Mouse (Mus musculus): Measurements from ENCODE around the gene St6galnac3. TPM values are rescaled to one million over a fixed set of nuclear protein-coding genes. Genes with fewer than 3 reads are reported as not detected.

The St6galnac3 gene
- polyA plus RNA-seq, 1 experiment from 2014 or later = 23.2 TPM

DNA sequence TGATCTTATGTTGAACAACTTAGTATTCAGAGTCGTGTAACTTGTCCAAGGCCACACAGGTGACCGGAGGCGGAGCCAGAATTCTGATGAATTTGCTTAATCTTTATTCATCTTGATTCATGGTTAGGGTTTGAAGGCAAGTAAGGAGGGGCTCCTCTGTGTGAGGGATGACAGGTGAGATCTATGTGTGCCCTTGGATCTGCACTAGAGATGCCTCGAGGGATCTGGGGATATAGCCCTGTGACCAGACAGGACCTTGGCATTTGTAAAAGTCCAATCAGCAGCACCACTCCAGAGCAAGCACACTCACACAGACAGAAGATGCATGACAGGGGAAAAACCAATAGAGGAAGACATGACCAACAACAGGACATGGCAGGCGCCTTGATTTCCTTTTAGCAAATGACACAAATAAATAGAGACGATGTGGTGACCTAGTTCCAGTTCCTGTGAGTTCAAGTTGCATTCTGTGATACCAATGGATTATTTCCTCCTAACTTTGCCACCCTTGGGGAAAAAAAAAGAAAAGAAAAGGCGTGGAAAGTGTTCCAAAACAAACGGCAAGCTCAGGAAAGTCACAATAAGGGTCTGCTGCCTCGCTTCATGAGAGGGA, 1.4 kb downstream of the St6galnac3 start:
- Histone ChIP-seq H3K4me2 (ENCODE audit: low read length) (peak overlapping the region; percentile 86), H3K4me3 (ENCODE audit: low read depth, low read length) (no peak overlapping the region), H3K27ac (ENCODE audit: low read depth, low read length) (no peak overlapping the region), H3K9me3 (replicated peaks; ENCODE audit: control insufficient read depth, low read length) (no peaks in the 10 kb centered on the region), H3K27me3 (replicated peaks; ENCODE audit: control insufficient read depth, insufficient read depth, low read length) (no peaks in the 10 kb centered on the region), H3K9ac (ENCODE audit: low read length) (no peak overlapping the region), H3K4me1 (ENCODE audit: control insufficient read depth, insufficient read depth, low read length) (peaks cover 12% of the 10 kb centered on the region), H3K36me3 (ENCODE audit: control insufficient read depth, insufficient read depth, low read length) (no peaks in the 10 kb centered on the region)
- WGBS = 84% methylated on average over 9 of the region's 9 CpGs
- ATAC-seq = no peak
- DNase-seq (ENCODE audit: low spot score) = no peak

- no peaks in the 10 kb centered on the region for H3K27me3 ChIP-seq (replicated peaks; ENCODE audit: control insufficient read depth, insufficient read depth, low read length)
- no peaks in the 10 kb centered on the region for H3K36me3 ChIP-seq (ENCODE audit: control insufficient read depth, insufficient read depth, low read length)
- no peak overlapping the region for H3K4me3 ChIP-seq (ENCODE audit: low read depth, low read length)
- WGBS = 81% methylated on average over 16 of the region's 16 CpGs
- no peak overlapping the region for H3K27ac ChIP-seq (ENCODE audit: low read depth, low read length)
- peaks cover 12% of the 10 kb centered on the region for H3K4me1 ChIP-seq (ENCODE audit: control insufficient read depth, insufficient read depth, low read length)
- H3K4me2 ChIP-seq (ENCODE audit: low read length) = no peak overlapping the region
- DNase-seq (ENCODE audit: low spot score) (no peak), ATAC-seq (no peak)
- H3K9me3 ChIP-seq (replicated peaks; ENCODE audit: control insufficient read depth, low read length) = no peaks in the 10 kb centered on the region
- no peak overlapping the region for H3K9ac ChIP-seq (ENCODE audit: low read length)
These were observed 3.4 kb downstream of the St6galnac3 start for GRCm38 (mm10) chr3:153721525-153721924.

DNA sequence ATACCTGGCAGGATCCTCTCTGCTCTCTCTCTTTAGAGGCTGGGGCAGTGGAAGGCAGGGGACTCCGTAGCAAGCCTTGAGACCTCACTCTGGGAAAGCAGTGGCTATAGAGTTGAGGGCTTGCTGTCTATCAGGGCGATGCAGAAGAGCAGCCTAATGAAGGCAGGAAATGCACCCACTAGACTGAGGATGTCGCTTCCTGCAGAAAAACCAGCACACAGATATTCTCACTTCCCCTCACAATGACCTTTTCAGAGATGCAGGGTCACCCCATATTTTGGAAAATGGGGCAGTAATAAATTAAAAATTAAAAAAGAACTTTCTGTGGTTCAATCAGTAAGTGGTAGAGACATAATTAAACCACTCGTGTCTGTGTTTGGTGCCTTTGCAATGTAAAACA, 4.1 kb downstream of the St6galnac3 start:
- DNase-seq (ENCODE audit: low spot score) = no peak

GRCm38 (mm10) chr3:153720296-153720695, 4.7 kb downstream of the St6galnac3 start:
- no peak for DNase-seq (ENCODE audit: low spot score)
- Histone ChIP-seq H3K27me3 (replicated peaks; ENCODE audit: control insufficient read depth, insufficient read depth, low read length) (no peaks in the 10 kb centered on the region), H3K9me3 (replicated peaks; ENCODE audit: control insufficient read depth, low read length) (no peaks in the 10 kb centered on the region), H3K27ac (ENCODE audit: low read depth, low read length) (no peak overlapping the region), H3K36me3 (ENCODE audit: control insufficient read depth, insufficient read depth, low read length) (no peaks in the 10 kb centered on the region), H3K4me1 (ENCODE audit: control insufficient read depth, insufficient read depth, low read length) (peaks cover 12% of the 10 kb centered on the region), H3K4me2 (ENCODE audit: low read length) (no peak overlapping the region), H3K4me3 (ENCODE audit: low read depth, low read length) (no peak overlapping the region), H3K9ac (ENCODE audit: low read length) (no peak overlapping the region)
- WGBS = 62% methylated on average over 3 of the region's 3 CpGs
- ATAC-seq = no peak

More for the DNA sequence above, 4.1 kb downstream of the St6galnac3 start:
- no peak for ATAC-seq
- H3K4me1 ChIP-seq (ENCODE audit: control insufficient read depth, insufficient read depth, low read length) = peaks cover 12% of the 10 kb centered on the region
- no peak overlapping the region for H3K27ac ChIP-seq (ENCODE audit: low read depth, low read length)
- no peaks in the 10 kb centered on the region for H3K36me3 ChIP-seq (ENCODE audit: control insufficient read depth, insufficient read depth, low read length)
- H3K9me3 ChIP-seq (replicated peaks; ENCODE audit: control insufficient read depth, low read length) = no peaks in the 10 kb centered on the region
- H3K27me3 ChIP-seq (replicated peaks; ENCODE audit: control insufficient read depth, insufficient read depth, low read length) = no peaks in the 10 kb centered on the region
- no peak overlapping the region for H3K9ac ChIP-seq (ENCODE audit: low read length)
- WGBS = 91% methylated on average over 4 of the region's 4 CpGs
- no peak overlapping the region for H3K4me2 ChIP-seq (ENCODE audit: low read length)
- no peak overlapping the region for H3K4me3 ChIP-seq (ENCODE audit: low read depth, low read length)

DNA sequence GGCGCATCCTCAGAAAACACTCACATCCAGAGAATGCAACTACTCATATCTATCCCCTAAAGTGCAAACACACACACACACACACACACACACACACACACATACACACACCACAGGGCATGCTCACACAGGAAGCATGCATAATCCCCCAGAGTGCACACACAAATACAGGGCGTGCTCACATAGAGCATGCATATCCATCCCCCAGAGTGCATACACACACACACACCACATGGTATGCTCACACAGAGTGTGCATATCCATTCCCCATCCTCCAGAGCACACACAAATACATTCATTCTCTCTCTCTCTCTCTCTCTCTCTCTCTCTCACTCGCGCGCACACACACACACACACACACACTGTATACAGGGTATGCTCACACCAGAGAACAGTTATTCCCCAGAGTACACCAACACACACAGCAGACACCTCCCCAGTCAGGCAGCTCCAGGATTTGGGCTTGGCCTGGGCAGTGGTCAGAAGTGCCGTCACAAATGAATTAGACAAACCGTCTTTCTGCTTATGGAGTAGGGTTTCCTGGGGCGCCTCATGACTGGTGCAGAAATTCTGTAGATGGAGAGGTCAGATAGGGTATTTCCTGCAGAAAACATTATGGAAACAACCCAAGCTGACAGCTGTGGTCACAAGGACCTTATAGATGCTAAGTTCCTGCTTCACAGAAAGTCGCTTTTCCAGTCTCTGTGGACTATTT, 5.6 kb downstream of the St6galnac3 start:
- Histone ChIP-seq H3K27ac (ENCODE audit: low read depth, low read length) (no peak overlapping the region), H3K36me3 (ENCODE audit: control insufficient read depth, insufficient read depth, low read length) (no peaks in the 10 kb centered on the region), H3K4me2 (ENCODE audit: low read length) (no peak overlapping the region), H3K9ac (ENCODE audit: low read length) (no peak overlapping the region), H3K9me3 (replicated peaks; ENCODE audit: control insufficient read depth, low read length) (no peaks in the 10 kb centered on the region), H3K4me3 (ENCODE audit: low read depth, low read length) (no peak overlapping the region), H3K27me3 (replicated peaks; ENCODE audit: control insufficient read depth, insufficient read depth, low read length) (no peaks in the 10 kb centered on the region), H3K4me1 (ENCODE audit: control insufficient read depth, insufficient read depth, low read length) (peaks cover 12% of the 10 kb centered on the region)
- no peak for DNase-seq (ENCODE audit: low spot score)
- 90% methylated on average over 9 of the region's 9 CpGs for WGBS
- ATAC-seq = no peak

GRCm38 (mm10) chr3:153718724-153719123, 6.2 kb downstream of the St6galnac3 start:
- no peak overlapping the region for H3K4me2 ChIP-seq (ENCODE audit: low read length)
- H3K27ac ChIP-seq (ENCODE audit: low read depth, low read length) = no peak overlapping the region
- peaks cover 6% of the 10 kb centered on the region for H3K4me1 ChIP-seq (ENCODE audit: control insufficient read depth, insufficient read depth, low read length)
- ATAC-seq = no peak
- H3K4me3 ChIP-seq (ENCODE audit: low read depth, low read length) = no peak overlapping the region
- no peaks in the 10 kb centered on the region for H3K36me3 ChIP-seq (ENCODE audit: control insufficient read depth, insufficient read depth, low read length)
- WGBS = 86% methylated on average over 8 of the region's 8 CpGs
- no peaks in the 10 kb centered on the region for H3K9me3 ChIP-seq (replicated peaks; ENCODE audit: control insufficient read depth, low read length)
- no peaks in the 10 kb centered on the region for H3K27me3 ChIP-seq (replicated peaks; ENCODE audit: control insufficient read depth, insufficient read depth, low read length)
- H3K9ac ChIP-seq (ENCODE audit: low read length) = no peak overlapping the region
- no peak for DNase-seq (ENCODE audit: low spot score)

GRCm38 (mm10) chr3:153717742-153718141, 7.2 kb downstream of the St6galnac3 start:
- 75% methylated on average over 7 of the region's 7 CpGs for WGBS
- Histone ChIP-seq H3K4me3 (ENCODE audit: low read depth, low read length) (no peak overlapping the region), H3K27ac (ENCODE audit: low read depth, low read length) (no peak overlapping the region), H3K36me3 (ENCODE audit: control insufficient read depth, insufficient read depth, low read length) (no peaks in the 10 kb centered on the region), H3K9ac (ENCODE audit: low read length) (no peak overlapping the region), H3K9me3 (replicated peaks; ENCODE audit: control insufficient read depth, low read length) (no peaks in the 10 kb centered on the region), H3K4me2 (ENCODE audit: low read length) (no peak overlapping the region), H3K27me3 (replicated peaks; ENCODE audit: control insufficient read depth, insufficient read depth, low read length) (no peaks in the 10 kb centered on the region), H3K4me1 (ENCODE audit: control insufficient read depth, insufficient read depth, low read length) (no peaks in the 10 kb centered on the region)
- ATAC-seq (no peak), DNase-seq (ENCODE audit: low spot score) (no peak)

- no peaks in the 10 kb centered on the region for H3K27me3 ChIP-seq (replicated peaks; ENCODE audit: control insufficient read depth, insufficient read depth, low read length)
- no peak overlapping the region for H3K9ac ChIP-seq (ENCODE audit: low read length)
- H3K36me3 ChIP-seq (ENCODE audit: control insufficient read depth, insufficient read depth, low read length) = no peaks in the 10 kb centered on the region
- H3K4me3 ChIP-seq (ENCODE audit: low read depth, low read length) = no peak overlapping the region
- WGBS = 82% methylated on average over 7 of the region's 7 CpGs
- H3K9me3 ChIP-seq (replicated peaks; ENCODE audit: control insufficient read depth, low read length) = no peaks in the 10 kb centered on the region
- ATAC-seq = no peak
- no peak overlapping the region for H3K4me2 ChIP-seq (ENCODE audit: low read length)
- no peak for DNase-seq (ENCODE audit: low spot score)
- no peak overlapping the region for H3K27ac ChIP-seq (ENCODE audit: low read depth, low read length)
- no peaks in the 10 kb centered on the region for H3K4me1 ChIP-seq (ENCODE audit: control insufficient read depth, insufficient read depth, low read length)
These were observed 9.3 kb downstream of the St6galnac3 start for GRCm38 (mm10) chr3:153715646-153716045.

DNA sequence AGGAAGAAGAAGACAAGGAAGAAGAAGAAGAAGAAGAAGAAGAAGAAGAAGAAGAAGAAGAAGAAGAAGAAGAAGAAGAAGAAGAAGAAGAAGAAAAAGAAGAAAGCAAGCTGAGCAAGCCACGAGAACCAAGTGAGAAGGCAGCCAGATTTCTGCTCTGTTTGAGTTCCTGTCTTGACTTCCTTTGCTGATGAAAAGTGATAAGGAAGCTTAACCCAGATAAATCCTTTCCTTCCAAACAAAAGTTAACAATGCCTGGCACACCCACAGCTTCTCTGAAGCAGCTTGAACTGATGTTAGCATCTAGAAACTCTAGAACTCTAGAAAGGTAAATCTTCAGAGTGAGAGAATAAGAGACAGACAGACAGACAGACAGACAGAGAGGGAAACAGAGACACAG, 14.4 kb downstream of the St6galnac3 start:
- H3K27me3 ChIP-seq (replicated peaks; ENCODE audit: control insufficient read depth, insufficient read depth, low read length) = no peaks in the 10 kb centered on the region
- H3K9me3 ChIP-seq (replicated peaks; ENCODE audit: control insufficient read depth, low read length) = no peaks in the 10 kb centered on the region
- H3K9ac ChIP-seq (ENCODE audit: low read length) = no peak overlapping the region
- DNase-seq (ENCODE audit: low spot score) (no peak), ATAC-seq (no peak)
- 63% methylated on average over 1 of the region's 1 CpGs for WGBS
- no peak overlapping the region for H3K4me2 ChIP-seq (ENCODE audit: low read length)
- no peaks in the 10 kb centered on the region for H3K36me3 ChIP-seq (ENCODE audit: control insufficient read depth, insufficient read depth, low read length)
- H3K4me3 ChIP-seq (ENCODE audit: low read depth, low read length) = no peak overlapping the region
- no peak overlapping the region for H3K27ac ChIP-seq (ENCODE audit: low read depth, low read length)
- H3K4me1 ChIP-seq (ENCODE audit: control insufficient read depth, insufficient read depth, low read length) = no peaks in the 10 kb centered on the region

All from forebrain, embryonic 14.5 days (tissue).